Mouse (Mus musculus) liver, embryonic 11.5 days (tissue): ENCODE measurements at regions not wholly inside any gene's neighbourhood (a gene's known extent, or its start where the extent isn't known, plus 50 kb on each side); places are given as distances from the start of the nearest gene placed in this dataset.

Experiments
- ATAC-seq: fragments of 200-750 bp; cut with Nextera tagmentation; replicated peaks from 2 replicates; pipeline ENCODE4 v1.8.0; 2017; ENCODE audit warnings: moderate number of reproducible peaks, mild to moderate bottlenecking, moderate TSS enrichment, moderate library complexity; ENCODE audit not compliant: low FRiP score
- DNase-seq: peaks from one replicate; pipeline ENCODE4 v3.0.0-alpha.2; 2017; ENCODE audit warnings: low spot score
- H3K27ac ChIP-seq: fragments of 300-500 bp; sonication (generic); 2 replicates; pipeline ENCODE4 v1.5.1; 2014; ENCODE audit warnings: mild to moderate bottlenecking, low read depth, low read length, control low read depth
- H3K27me3 ChIP-seq: fragments of 300-500 bp; sonication (generic); replicated peaks from 2 replicates; pipeline ENCODE4 v1.6.1; 2014; ENCODE audit warnings: low read length, mixed read lengths; ENCODE audit not compliant: control insufficient read depth, insufficient read depth
- H3K36me3 ChIP-seq: fragments of 300-500 bp; sonication (generic); 2 replicates; pipeline ENCODE4 v1.6.1; 2014; ENCODE audit warnings: mild to moderate bottlenecking, low read length, moderate library complexity, mixed read lengths; ENCODE audit not compliant: control insufficient read depth, insufficient read depth
- H3K4me1 ChIP-seq: fragments of 300-500 bp; sonication (generic); replicated peaks from 2 replicates; pipeline ENCODE4 v1.6.1; 2014; ENCODE audit warnings: low read length, mixed read lengths; ENCODE audit not compliant: control insufficient read depth, insufficient read depth
- H3K4me2 ChIP-seq: fragments of 300-500 bp; sonication (generic); 2 replicates; pipeline ENCODE4 v1.6.1; 2014; ENCODE audit warnings: mild to moderate bottlenecking, control low read depth, moderate library complexity
- H3K4me3 ChIP-seq: fragments of 300-500 bp; sonication (generic); 2 replicates; pipeline ENCODE4 v1.5.1; 2014; ENCODE audit warnings: low read depth, low read length, control low read depth
- H3K9ac ChIP-seq: fragments of 300-500 bp; sonication (generic); 2 replicates; pipeline ENCODE4 v1.6.1; 2014; ENCODE audit warnings: low read depth, low read length, control low read depth
- H3K9me3 ChIP-seq: fragments of 300-500 bp; sonication (generic); 2 replicates; pipeline ENCODE4 v1.6.1; 2016; ENCODE audit warnings: low read length, inconsistent platforms, mixed read lengths; ENCODE audit not compliant: control insufficient read depth
- WGBS: fragments of 180-500 bp; shearing (Covaris S2); extraction: QIAGEN DNeasy Blood & Tissue Kit; methylation state at CpG from one replicate; pipeline ENCODE4 v1.1.7; 2014; 5-methylcytosine and 5-hydroxymethylcytosine counted together

- no peaks in the 10 kb centered on the region for H3K36me3 ChIP-seq
- 88% methylated on average over 4 of the region's 4 CpGs for WGBS
- H3K4me3 ChIP-seq: no peak overlapping the region
- no peaks in the 10 kb centered on the region for H3K9me3 ChIP-seq
- no peak overlapping the region for H3K9ac ChIP-seq
- ATAC-seq: no peak
- H3K4me1 ChIP-seq: no peaks in the 10 kb centered on the region
- H3K27ac ChIP-seq: no peak overlapping the region
- no peak overlapping the region for H3K4me2 ChIP-seq
- no peaks in the 10 kb centered on the region for H3K27me3 ChIP-seq
- DNase-seq: no peak
These were observed 63.9 kb upstream of the Cpsf6 start for GRCm38 (mm10) chr10:117443426-117444350.

GRCm38 (mm10) chr10:117441979-117442803 is 62.4 kb upstream of the Cpsf6 start:
- no peak overlapping the region for H3K4me2 ChIP-seq
- no peaks in the 10 kb centered on the region for H3K36me3 ChIP-seq
- H3K27ac ChIP-seq: no peak overlapping the region
- H3K4me1 ChIP-seq: no peaks in the 10 kb centered on the region
- ATAC-seq (no peak), DNase-seq (no peak)
- no peaks in the 10 kb centered on the region for H3K9me3 ChIP-seq
- no peak overlapping the region for H3K9ac ChIP-seq
- H3K27me3 ChIP-seq: no peaks in the 10 kb centered on the region
- WGBS: 90% methylated on average over 17 of the region's 17 CpGs
- no peak overlapping the region for H3K4me3 ChIP-seq

GRCm38 (mm10) chr10:117441121-117441978 is 61.5 kb upstream of the Cpsf6 start:
- ATAC-seq: no peak
- no peaks in the 10 kb centered on the region for H3K9me3 ChIP-seq
- DNase-seq: no peak
- no peak overlapping the region for H3K9ac ChIP-seq
- no peaks in the 10 kb centered on the region for H3K4me1 ChIP-seq
- H3K27me3 ChIP-seq: no peaks in the 10 kb centered on the region
- WGBS: 53% methylated on average over 24 of the region's 24 CpGs
- H3K36me3 ChIP-seq: no peaks in the 10 kb centered on the region
- no peak overlapping the region for H3K4me3 ChIP-seq
- no peak overlapping the region; the same call in 1 of the 2 replicates for H3K4me2 ChIP-seq
- no peak overlapping the region for H3K27ac ChIP-seq

- WGBS: 84% methylated on average over 9 of the region's 9 CpGs
- Histone ChIP-seq H3K4me2 (no peak overlapping the region), H3K27me3 (no peaks in the 10 kb centered on the region), H3K9ac (no peak overlapping the region), H3K9me3 (no peaks in the 10 kb centered on the region), H3K4me1 (peaks cover 4% of the 10 kb centered on the region; the same call in 1 of the 2 replicates), H3K36me3 (no peaks in the 10 kb centered on the region), H3K27ac (no peak overlapping the region), H3K4me3 (no peak overlapping the region)
- ATAC-seq (no peak), DNase-seq (no peak)
These were observed 60.6 kb upstream of the Cpsf6 start for GRCm38 (mm10) chr10:117440225-117440976.

GRCm38 (mm10) chr10:117439206-117440110 is 59.6 kb upstream of the Cpsf6 start:
- Histone ChIP-seq H3K4me2 (no peak overlapping the region), H3K9ac (no peak overlapping the region), H3K27ac (no peak overlapping the region), H3K36me3 (no peaks in the 10 kb centered on the region), H3K27me3 (no peaks in the 10 kb centered on the region), H3K4me1 (peaks cover 6% of the 10 kb centered on the region; the same call in 1 of the 2 replicates), H3K9me3 (no peaks in the 10 kb centered on the region), H3K4me3 (no peak overlapping the region)
- ATAC-seq (no peak), DNase-seq (no peak)
- 87% methylated on average over 3 of the region's 3 CpGs for WGBS

GRCm38 (mm10) chr10:117438614-117439193 is 58.9 kb upstream of the Cpsf6 start:
- H3K4me3 ChIP-seq: no peak overlapping the region
- no peaks in the 10 kb centered on the region for H3K36me3 ChIP-seq
- ATAC-seq (no peak), DNase-seq (no peak)
- H3K27me3 ChIP-seq: no peaks in the 10 kb centered on the region
- H3K4me1 ChIP-seq: peaks cover 7% of the 10 kb centered on the region; the same call in 1 of the 2 replicates
- H3K4me2 ChIP-seq: no peak overlapping the region
- WGBS: 89% methylated on average over 3 of the region's 3 CpGs
- no peak overlapping the region for H3K27ac ChIP-seq
- no peak overlapping the region for H3K9ac ChIP-seq
- no peaks in the 10 kb centered on the region for H3K9me3 ChIP-seq

GRCm38 (mm10) chr10:117437970-117438369 is 58.2 kb upstream of the Cpsf6 start:
- no peaks in the 10 kb centered on the region for H3K27me3 ChIP-seq
- H3K36me3 ChIP-seq: no peaks in the 10 kb centered on the region
- 90% methylated on average over 2 of the region's 2 CpGs for WGBS
- H3K9me3 ChIP-seq: no peaks in the 10 kb centered on the region
- ATAC-seq (no peak), DNase-seq (no peak)
- peaks cover 7% of the 10 kb centered on the region; the same call in 1 of the 2 replicates for H3K4me1 ChIP-seq
- H3K4me2 ChIP-seq: no peak overlapping the region
- H3K27ac ChIP-seq: no peak overlapping the region
- no peak overlapping the region for H3K9ac ChIP-seq
- H3K4me3 ChIP-seq: no peak overlapping the region
